Mouse (Mus musculus): ENCODE results near the gene Rnf220. TPM values are rescaled to one million over a fixed set of nuclear protein-coding genes. Genes with fewer than 3 reads are reported as not detected.
A peak's percentile ranks its signal among the peaks of the same experiment; 100 is the strongest.

Gene Rnf220
- polyA plus RNA-seq, 1 experiment from 2014 or later, result 109 TPM

GRCm38 (mm10) chr4:117429604-117430003 lies 67.2 kb downstream of the Rnf220 start:
- H3K4me1 ChIP-seq (ENCODE audit: control insufficient read depth, insufficient read depth, low read depth, low read length), result 0 out of 2 replicates have a peak, but pooled peaks cover 3% of the 10 kb centered on the region
- no peak overlapping the region for H3K9ac ChIP-seq (ENCODE audit: low read depth, low read length)
- ATAC-seq, result no peak
- peaks cover 30% of the 10 kb centered on the region for H3K27me3 ChIP-seq (replicated peaks; ENCODE audit: control insufficient read depth, insufficient read depth, low read length)
- H3K4me2 ChIP-seq (ENCODE audit: low read length), result no peak overlapping the region
- H3K36me3 ChIP-seq (ENCODE audit: control insufficient read depth, insufficient read depth, low read length), result no peaks in the 10 kb centered on the region
- H3K4me3 ChIP-seq (ENCODE audit: low read length), result no peak overlapping the region
- no peaks in the 10 kb centered on the region for H3K9me3 ChIP-seq (ENCODE audit: control insufficient read depth, low read length)
- H3K27ac ChIP-seq (ENCODE audit: low read depth, low read length), result no peak overlapping the region
- 73% methylated on average over 9 of the region's 9 CpGs for WGBS

DNA sequence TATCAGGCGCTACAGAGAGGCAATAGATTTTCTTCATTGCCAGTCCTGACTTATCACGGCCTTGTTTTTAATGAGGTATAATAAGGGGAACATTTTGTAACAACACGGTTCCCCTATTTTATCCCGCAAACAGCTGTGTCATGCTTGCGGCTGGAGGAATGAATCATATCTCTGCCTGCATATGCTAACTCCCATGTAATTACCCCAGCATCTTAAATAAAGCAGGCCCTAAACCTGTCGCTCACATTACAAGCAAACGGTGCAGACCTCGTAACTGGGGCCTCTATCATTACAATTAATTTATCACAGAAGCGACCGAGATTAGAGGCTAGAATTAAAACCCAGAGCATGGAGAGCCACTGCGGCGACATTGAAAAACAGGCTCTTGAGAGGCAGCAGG lies 69.3 kb downstream of the Rnf220 start:
- 49% methylated on average over 12 of the region's 12 CpGs for WGBS
- Histone ChIP-seq H3K4me1 (ENCODE audit: control insufficient read depth, insufficient read depth, low read depth, low read length) (0 out of 2 replicates have a peak, but pooled peaks cover 3% of the 10 kb centered on the region), H3K4me2 (ENCODE audit: low read length) (no peak overlapping the region), H3K9me3 (ENCODE audit: control insufficient read depth, low read length) (no peaks in the 10 kb centered on the region), H3K27me3 (replicated peaks; ENCODE audit: control insufficient read depth, insufficient read depth, low read length) (peaks cover 26% of the 10 kb centered on the region), H3K4me3 (ENCODE audit: low read length) (no peak overlapping the region), H3K9ac (ENCODE audit: low read depth, low read length) (no peak overlapping the region), H3K36me3 (ENCODE audit: control insufficient read depth, insufficient read depth, low read length) (no peaks in the 10 kb centered on the region), H3K27ac (ENCODE audit: low read depth, low read length) (no peak overlapping the region)
- no peak for ATAC-seq

DNA sequence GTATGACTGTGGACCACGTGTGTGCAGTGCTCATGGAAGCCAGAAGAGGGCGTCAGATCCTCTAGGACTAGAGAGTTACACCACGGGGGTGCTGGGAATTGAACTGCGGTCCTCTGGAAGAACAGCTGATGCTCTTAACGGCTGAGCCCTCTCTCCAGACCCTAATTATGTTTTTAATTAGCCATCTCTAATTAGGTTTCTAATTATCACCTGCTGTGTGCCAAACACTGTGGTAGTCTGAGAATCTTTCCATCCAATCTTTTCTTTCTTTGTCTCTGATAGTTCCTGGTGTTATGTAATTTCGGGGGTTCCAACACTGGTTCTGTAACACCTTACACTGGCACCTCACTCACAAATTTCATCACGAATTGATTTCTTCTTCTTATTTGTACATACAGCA lies 75.8 kb downstream of the Rnf220 start:
- Histone ChIP-seq H3K4me1 (ENCODE audit: control insufficient read depth, insufficient read depth, low read depth, low read length) (no peaks in the 10 kb centered on the region), H3K27ac (ENCODE audit: low read depth, low read length) (no peak overlapping the region), H3K36me3 (ENCODE audit: control insufficient read depth, insufficient read depth, low read length) (no peaks in the 10 kb centered on the region), H3K4me2 (ENCODE audit: low read length) (no peak overlapping the region), H3K4me3 (ENCODE audit: low read length) (no peak overlapping the region), H3K9me3 (ENCODE audit: control insufficient read depth, low read length) (0 out of 2 replicates have a peak, but pooled peaks cover 3% of the 10 kb centered on the region), H3K27me3 (replicated peaks; ENCODE audit: control insufficient read depth, insufficient read depth, low read length) (peaks cover 19% of the 10 kb centered on the region), H3K9ac (ENCODE audit: low read depth, low read length) (no peak overlapping the region)
- 70% methylated on average over 7 of the region's 7 CpGs for WGBS
- no peak for ATAC-seq

DNA sequence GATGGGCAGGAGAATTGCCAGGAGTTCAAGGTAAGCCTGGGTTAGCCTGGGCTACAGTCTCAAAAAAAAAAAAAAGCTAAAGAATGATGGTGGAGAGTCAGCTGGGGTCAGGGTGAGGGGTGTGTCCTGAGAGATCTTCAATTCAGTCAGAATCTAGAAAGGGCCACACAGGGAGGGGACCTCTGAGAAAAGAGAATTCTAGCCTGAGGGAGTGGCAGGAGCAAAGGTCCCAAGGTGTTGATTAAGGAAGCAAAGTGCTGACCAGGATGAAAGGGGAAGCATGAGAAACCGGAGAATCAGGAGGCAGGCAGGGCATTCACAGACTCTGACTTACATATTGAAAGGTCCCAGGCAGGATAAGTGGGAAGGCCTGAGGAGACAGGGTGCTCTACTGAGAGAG lies 80.0 kb downstream of the Rnf220 start:
- peaks cover 23% of the 10 kb centered on the region for H3K27me3 ChIP-seq (replicated peaks; ENCODE audit: control insufficient read depth, insufficient read depth, low read length)
- no peak for ATAC-seq
- 55% methylated on average over 1 of the region's 1 CpGs for WGBS

GRCm38 (mm10) chr4:117410049-117410410 lies 86.8 kb downstream of the Rnf220 start:
- 18% methylated on average over 3 of the region's 3 CpGs for WGBS
- peaks cover 8% of the 10 kb centered on the region; the same call in 1 of the 2 replicates for H3K4me1 ChIP-seq (ENCODE audit: control insufficient read depth, insufficient read depth, low read depth, low read length)
- peaks cover 41% of the 10 kb centered on the region for H3K27me3 ChIP-seq (replicated peaks; ENCODE audit: control insufficient read depth, insufficient read depth, low read length)
- H3K9ac ChIP-seq (ENCODE audit: low read depth, low read length), result no peak overlapping the region
- no peak overlapping the region for H3K4me3 ChIP-seq (ENCODE audit: low read length)
- no peak overlapping the region for H3K4me2 ChIP-seq (ENCODE audit: low read length)
- no peaks in the 10 kb centered on the region for H3K36me3 ChIP-seq (ENCODE audit: control insufficient read depth, insufficient read depth, low read length)
- ATAC-seq, result no peak
- H3K9me3 ChIP-seq (ENCODE audit: control insufficient read depth, low read length), result no peaks in the 10 kb centered on the region
- no peak overlapping the region for H3K27ac ChIP-seq (ENCODE audit: low read depth, low read length)

More for the DNA sequence above, 80.0 kb downstream of the Rnf220 start:
- Histone ChIP-seq H3K27ac (ENCODE audit: low read depth, low read length) (no peak overlapping the region), H3K4me3 (ENCODE audit: low read length) (no peak overlapping the region), H3K4me2 (ENCODE audit: low read length) (no peak overlapping the region), H3K9me3 (ENCODE audit: control insufficient read depth, low read length) (0 out of 2 replicates have a peak, but pooled peaks cover 3% of the 10 kb centered on the region), H3K4me1 (ENCODE audit: control insufficient read depth, insufficient read depth, low read depth, low read length) (no peaks in the 10 kb centered on the region; the same call in 1 of the 2 replicates), H3K9ac (ENCODE audit: low read depth, low read length) (no peak overlapping the region), H3K36me3 (ENCODE audit: control insufficient read depth, insufficient read depth, low read length) (no peaks in the 10 kb centered on the region)

GRCm38 (mm10) chr4:117409144-117410048 lies 87.5 kb downstream of the Rnf220 start:
- peak; percentile 62 for ATAC-seq
- WGBS, result 17% methylated on average over 14 of the region's 14 CpGs

DNA sequence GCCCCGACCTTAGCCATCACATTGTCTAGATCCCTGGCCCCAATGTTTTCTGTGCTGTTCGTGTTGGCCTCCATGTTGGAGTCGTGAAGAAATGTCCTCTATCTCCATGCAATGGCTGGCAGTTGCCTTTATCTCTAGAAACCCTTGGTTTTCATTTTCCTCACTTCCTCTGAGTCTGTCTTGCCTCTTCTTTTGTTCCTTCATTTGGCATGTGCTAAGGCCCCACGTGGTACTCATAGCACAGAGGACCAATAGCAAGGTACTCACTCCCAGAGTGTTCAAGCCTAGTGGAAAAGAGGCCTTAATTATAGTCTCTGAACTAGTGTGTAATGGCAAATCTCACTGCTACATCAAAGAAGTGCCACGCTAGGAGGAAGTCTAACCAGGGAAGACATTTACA lies 88.9 kb downstream of the Rnf220 start:
- no peak overlapping the region for H3K4me3 ChIP-seq (ENCODE audit: low read length)
- H3K9ac ChIP-seq (ENCODE audit: low read depth, low read length), result no peak overlapping the region
- ATAC-seq, result no peak
- H3K36me3 ChIP-seq (ENCODE audit: control insufficient read depth, insufficient read depth, low read length), result no peaks in the 10 kb centered on the region
- no peak overlapping the region for H3K27ac ChIP-seq (ENCODE audit: low read depth, low read length)
- peaks cover 40% of the 10 kb centered on the region for H3K27me3 ChIP-seq (replicated peaks; ENCODE audit: control insufficient read depth, insufficient read depth, low read length)
- H3K4me2 ChIP-seq (ENCODE audit: low read length), result no peak overlapping the region
- WGBS, result 73% methylated on average over 5 of the region's 5 CpGs
- H3K9me3 ChIP-seq (ENCODE audit: control insufficient read depth, low read length), result no peaks in the 10 kb centered on the region
- peaks cover 8% of the 10 kb centered on the region; the same call in 1 of the 2 replicates for H3K4me1 ChIP-seq (ENCODE audit: control insufficient read depth, insufficient read depth, low read depth, low read length)

More at GRCm38 (mm10) chr4:117409144-117410048, 87.5 kb downstream of the Rnf220 start:
- H3K9ac ChIP-seq (ENCODE audit: low read depth, low read length), result no peak overlapping the region
- H3K27me3 ChIP-seq (replicated peaks; ENCODE audit: control insufficient read depth, insufficient read depth, low read length), result peaks cover 37% of the 10 kb centered on the region
- H3K4me3 ChIP-seq (ENCODE audit: low read length), result no peak overlapping the region
- H3K36me3 ChIP-seq (ENCODE audit: control insufficient read depth, insufficient read depth, low read length), result no peaks in the 10 kb centered on the region
- no peaks in the 10 kb centered on the region for H3K9me3 ChIP-seq (ENCODE audit: control insufficient read depth, low read length)
- H3K27ac ChIP-seq (ENCODE audit: low read depth, low read length), result no peak overlapping the region
- H3K4me2 ChIP-seq (ENCODE audit: low read length), result no peak overlapping the region
- H3K4me1 ChIP-seq (ENCODE audit: control insufficient read depth, insufficient read depth, low read depth, low read length), result peaks cover 8% of the 10 kb centered on the region; the same call in 1 of the 2 replicates

DNA sequence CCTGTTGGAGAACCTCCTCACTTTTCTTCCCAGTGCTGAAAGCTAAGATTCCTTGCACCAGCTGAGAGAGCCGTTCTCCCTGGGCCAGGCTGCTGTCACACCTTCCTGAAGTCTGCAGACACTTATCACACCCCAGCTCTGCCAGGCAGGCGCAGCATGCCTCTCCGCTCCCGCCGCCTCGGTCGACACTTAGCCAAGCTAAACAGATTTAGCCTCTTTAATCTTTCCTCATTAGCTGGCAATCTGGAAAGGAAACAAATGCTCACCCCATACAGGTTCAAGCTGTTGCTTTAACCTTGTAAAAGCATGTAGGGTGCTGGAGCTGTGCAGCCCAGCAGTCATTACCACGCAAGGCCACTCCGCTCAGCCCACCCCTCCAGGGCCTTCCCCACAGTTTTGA lies 90.9 kb downstream of the Rnf220 start:
- no peaks in the 10 kb centered on the region for H3K9me3 ChIP-seq (ENCODE audit: control insufficient read depth, low read length)
- 45% methylated on average over 9 of the region's 9 CpGs for WGBS
- H3K4me1 ChIP-seq (ENCODE audit: control insufficient read depth, insufficient read depth, low read depth, low read length), result peaks cover 8% of the 10 kb centered on the region; the same call in 1 of the 2 replicates
- no peak overlapping the region for H3K27ac ChIP-seq (ENCODE audit: low read depth, low read length)
- no peak overlapping the region for H3K9ac ChIP-seq (ENCODE audit: low read depth, low read length)
- H3K36me3 ChIP-seq (ENCODE audit: control insufficient read depth, insufficient read depth, low read length), result no peaks in the 10 kb centered on the region
- peak; percentile 52; the same call in 1 of the 2 replicates for ATAC-seq
- H3K4me3 ChIP-seq (ENCODE audit: low read length), result no peak overlapping the region
- H3K4me2 ChIP-seq (ENCODE audit: low read length), result no peak overlapping the region
- H3K27me3 ChIP-seq (replicated peaks; ENCODE audit: control insufficient read depth, insufficient read depth, low read length), result peaks cover 47% of the 10 kb centered on the region

- no peak overlapping the region for H3K4me2 ChIP-seq (ENCODE audit: low read length)
- 77% methylated on average over 6 of the region's 6 CpGs for WGBS
- no peak overlapping the region for H3K4me3 ChIP-seq (ENCODE audit: low read length)
- H3K36me3 ChIP-seq (ENCODE audit: control insufficient read depth, insufficient read depth, low read length), result no peaks in the 10 kb centered on the region
- peaks cover 8% of the 10 kb centered on the region; the same call in 1 of the 2 replicates for H3K4me1 ChIP-seq (ENCODE audit: control insufficient read depth, insufficient read depth, low read depth, low read length)
- H3K27me3 ChIP-seq (replicated peaks; ENCODE audit: control insufficient read depth, insufficient read depth, low read length), result peaks cover 42% of the 10 kb centered on the region
- H3K9ac ChIP-seq (ENCODE audit: low read depth, low read length), result no peak overlapping the region
- H3K9me3 ChIP-seq (ENCODE audit: control insufficient read depth, low read length), result no peaks in the 10 kb centered on the region
- ATAC-seq, result no peak
- H3K27ac ChIP-seq (ENCODE audit: low read depth, low read length), result no peak overlapping the region
These were observed 91.6 kb downstream of the Rnf220 start for GRCm38 (mm10) chr4:117405211-117405610.

Data from hindbrain, embryonic 16.5 days (tissue).